34 mouse cellular contexts compared by ENCODE assay signal in genomic region chr2:79052226-79052625, GRCm38 (mm10).
"Had no signal": no experiment of that assay in that cellular context is flagged by ENCODE, and none has a peak within 500 bp of the region (broad histone marks: within the 10 kb centered on the region; RNA-seq: fewer than 3 reads in every experiment).

No protein-coding gene starts in this region.

- H3K9ac ChIP-seq: heart, embryonic 12.5 days; heart, embryonic 13.5 days; heart, embryonic 15.5 days; hindbrain, embryonic 12.5 days; hindbrain, embryonic 13.5 days; hindbrain, embryonic 14.5 days; hindbrain, embryonic 15.5 days; intestine, embryonic 15.5 days; kidney, embryonic 15.5 days had no signal

- DNase-seq: heart, postnatal 10 days; heart, postnatal 14 days; heart, postnatal 36 days; heart, postnatal 4 days; kidney, adult 11 months; kidney, adult 18-20 months; kidney, adult 2 months; kidney, adult 8-10 months; kidney, adult 9 months; kidney, postnatal 10 days; kidney, postnatal 14 days; kidney, postnatal 25 days; kidney, postnatal 36 days; kidney, postnatal 4 days; layer of hippocampus, adult 9-11 months; layer of hippocampus, postnatal 36 days had no signal

- H3K27me3 ChIP-seq: heart, embryonic 12.5 days; heart, embryonic 13.5 days; heart, embryonic 15.5 days; hindbrain, embryonic 12.5 days; hindbrain, embryonic 13.5 days; hindbrain, embryonic 15.5 days; intestine, embryonic 15.5 days; kidney, embryonic 15.5 days had no signal

- H3K4me3 ChIP-seq: heart, embryonic 12.5 days; heart, embryonic 13.5 days; heart, embryonic 15.5 days; hindbrain, embryonic 10.5 days; hindbrain, embryonic 12.5 days; hindbrain, embryonic 13.5 days; hindbrain, embryonic 15.5 days; intestine, embryonic 15.5 days; kidney, embryonic 15.5 days; layer of hippocampus, adult 2 months; left cerebral cortex, adult 2 months had no signal

- H3K9me3 ChIP-seq: heart, embryonic 12.5 days; heart, embryonic 13.5 days; heart, embryonic 15.5 days; hindbrain, embryonic 10.5 days; hindbrain, embryonic 12.5 days; hindbrain, embryonic 13.5 days; hindbrain, embryonic 15.5 days; intestine, embryonic 15.5 days; kidney, embryonic 15.5 days had no signal

- H3K4me2 ChIP-seq: heart, embryonic 12.5 days; heart, embryonic 13.5 days; heart, embryonic 15.5 days; hindbrain, embryonic 12.5 days; hindbrain, embryonic 13.5 days; hindbrain, embryonic 14.5 days; hindbrain, embryonic 15.5 days; intestine, embryonic 15.5 days; kidney, embryonic 15.5 days had no signal

- H3K27ac ChIP-seq: heart, embryonic 13.5 days; heart, embryonic 15.5 days; hindbrain, embryonic 10.5 days; hindbrain, embryonic 12.5 days; hindbrain, embryonic 13.5 days; hindbrain, embryonic 14.5 days; hindbrain, embryonic 15.5 days; hindbrain, postnatal 0 days; intestine, embryonic 15.5 days; kidney, embryonic 15.5 days; kidney, postnatal 0 days; layer of hippocampus, adult 2 months; left cerebral cortex, adult 2 months had no signal

- H3K4me1 ChIP-seq: heart, embryonic 12.5 days; heart, embryonic 13.5 days; heart, embryonic 15.5 days; intestine, embryonic 15.5 days; kidney, embryonic 15.5 days had no signal

- ATAC-seq: hindbrain, embryonic 16.5 days; hindbrain, postnatal 0 days; inflammation-experienced regulatory T-cells, adult 6 months; intestine, embryonic 15.5 days; intestine, embryonic 16.5 days; intestine, postnatal 0 days had no signal

- H3K36me3 ChIP-seq: heart, embryonic 12.5 days; heart, embryonic 13.5 days; heart, embryonic 15.5 days; hindbrain, embryonic 10.5 days; hindbrain, embryonic 12.5 days; hindbrain, embryonic 13.5 days; hindbrain, embryonic 15.5 days; intestine, embryonic 15.5 days; kidney, embryonic 15.5 days had no signal
